Mouse (Mus musculus): ENCODE measurements around the gene Zfp143. TPM values are rescaled to one million over a fixed set of nuclear protein-coding genes. Genes with fewer than 3 reads are reported as not detected.
"Not testable (repeated sequence)": the region's sequence is repeated elsewhere in the genome, so short reads cannot be mapped to it uniquely, and the experiment has no call there.

Zfp143 gene
- polyA plus RNA-seq, 1 experiment from 2014 or later: 22.3 TPM

DNA sequence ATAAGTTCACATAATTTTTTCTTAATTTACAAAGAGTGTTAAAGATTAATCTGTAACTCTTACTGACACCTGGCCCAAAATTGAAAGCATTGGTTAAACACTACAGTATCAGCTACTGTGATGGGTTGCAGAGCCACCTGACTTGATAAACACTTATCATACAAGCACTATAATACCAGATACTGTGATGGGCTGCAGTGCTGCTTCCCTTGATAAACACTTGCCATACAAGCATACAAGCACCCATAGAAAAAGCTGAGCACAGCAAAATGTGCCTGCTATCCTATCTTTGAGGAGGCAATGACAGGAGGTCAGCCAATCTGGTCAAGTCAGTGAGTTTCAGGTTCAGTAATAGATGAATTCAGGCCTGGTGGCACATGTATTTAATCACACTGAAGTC lies 24.2 kb downstream of the Zfp143 start:
- H3K27me3 ChIP-seq (ENCODE audit: insufficient read depth, low read length): no peaks in the 10 kb centered on the region
- H3K4me3 ChIP-seq (ENCODE audit: low read length): no peak overlapping the region
- no peaks in the 10 kb centered on the region for H3K9me3 ChIP-seq (ENCODE audit: low read length)
- no peak overlapping the region for H3K9ac ChIP-seq (replicated peaks; ENCODE audit: low read length)
- ATAC-seq (ENCODE audit: low FRiP score, low TSS enrichment): no peak
- peaks cover 60% of the 10 kb centered on the region for H3K36me3 ChIP-seq (ENCODE audit: insufficient read depth, low read length)
- no peak overlapping the region for H3K4me2 ChIP-seq (replicated peaks; ENCODE audit: low read depth, low read length)
- H3K27ac ChIP-seq (ENCODE audit: low read length): no peak overlapping the region
- 0 out of 2 replicates have a peak, but pooled peaks cover 3% of the 10 kb centered on the region for H3K4me1 ChIP-seq (ENCODE audit: insufficient read depth, low read length)

DNA sequence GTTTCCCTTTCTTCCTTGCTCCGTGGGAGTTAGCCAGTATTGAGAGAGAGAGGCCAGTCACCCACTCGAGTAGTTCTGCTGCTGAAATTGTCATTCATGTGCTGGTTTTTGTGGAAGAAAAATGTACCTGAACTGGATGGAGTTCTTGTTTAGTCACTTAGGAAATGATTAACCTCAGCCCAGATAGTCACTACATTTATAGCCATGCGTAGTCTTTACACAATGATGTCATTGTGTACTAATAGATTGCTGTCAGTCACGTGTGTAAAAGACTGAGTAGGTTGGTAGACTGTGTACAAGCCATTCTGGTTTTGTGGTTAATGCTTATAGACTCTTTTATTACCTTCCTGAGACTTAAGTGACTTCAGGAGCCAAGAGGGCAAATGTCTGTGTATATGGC lies 26.9 kb downstream of the Zfp143 start:
- Histone ChIP-seq H3K4me1 (ENCODE audit: insufficient read depth, low read length) (0 out of 2 replicates have a peak, but pooled peaks cover 3% of the 10 kb centered on the region), H3K27ac (ENCODE audit: low read length) (peak overlapping the region; percentile 73), H3K9me3 (ENCODE audit: low read length) (no peaks in the 10 kb centered on the region), H3K36me3 (ENCODE audit: insufficient read depth, low read length) (peaks cover 66% of the 10 kb centered on the region), H3K4me3 (ENCODE audit: low read length) (no peak overlapping the region), H3K9ac (replicated peaks; ENCODE audit: low read length) (no peak overlapping the region), H3K4me2 (replicated peaks; ENCODE audit: low read depth, low read length) (no peak overlapping the region), H3K27me3 (ENCODE audit: insufficient read depth, low read length) (no peaks in the 10 kb centered on the region)
- 66% methylated on average over 4 of the region's 4 CpGs for WGBS
- ATAC-seq (ENCODE audit: low FRiP score, low TSS enrichment): peak; percentile 67; the same call in 1 of the 2 replicates

DNA sequence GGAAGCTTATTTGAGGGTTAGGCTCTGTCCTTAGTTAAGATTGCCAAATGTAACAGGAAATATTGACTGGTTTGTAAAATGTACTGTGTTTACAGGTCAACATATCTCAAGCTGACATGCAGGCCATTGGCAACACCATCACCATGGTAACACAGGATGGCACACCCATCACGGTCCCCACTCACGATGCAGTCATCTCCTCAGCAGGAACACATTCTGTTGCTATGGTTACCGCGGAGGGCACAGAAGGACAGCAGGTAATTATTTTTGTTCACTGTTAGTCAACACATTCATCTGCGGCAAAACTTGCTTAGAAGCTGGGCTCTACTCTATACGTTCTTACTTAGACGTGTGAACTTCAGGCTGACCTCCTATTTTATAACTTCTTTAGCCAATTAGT lies 30.7 kb downstream of the Zfp143 start:
- WGBS: 80% methylated on average over 7 of the region's 7 CpGs
- Histone ChIP-seq H3K27me3 (ENCODE audit: insufficient read depth, low read length) (no peaks in the 10 kb centered on the region), H3K27ac (ENCODE audit: low read length) (no peak overlapping the region), H3K9ac (replicated peaks; ENCODE audit: low read length) (no peak overlapping the region), H3K4me2 (replicated peaks; ENCODE audit: low read depth, low read length) (no peak overlapping the region), H3K4me1 (ENCODE audit: insufficient read depth, low read length) (0 out of 2 replicates have a peak, but pooled peaks cover 3% of the 10 kb centered on the region), H3K4me3 (ENCODE audit: low read length) (no peak overlapping the region), H3K36me3 (ENCODE audit: insufficient read depth, low read length) (peaks cover 56% of the 10 kb centered on the region), H3K9me3 (ENCODE audit: low read length) (no peaks in the 10 kb centered on the region)
- no peak for ATAC-seq (ENCODE audit: low FRiP score, low TSS enrichment)

DNA sequence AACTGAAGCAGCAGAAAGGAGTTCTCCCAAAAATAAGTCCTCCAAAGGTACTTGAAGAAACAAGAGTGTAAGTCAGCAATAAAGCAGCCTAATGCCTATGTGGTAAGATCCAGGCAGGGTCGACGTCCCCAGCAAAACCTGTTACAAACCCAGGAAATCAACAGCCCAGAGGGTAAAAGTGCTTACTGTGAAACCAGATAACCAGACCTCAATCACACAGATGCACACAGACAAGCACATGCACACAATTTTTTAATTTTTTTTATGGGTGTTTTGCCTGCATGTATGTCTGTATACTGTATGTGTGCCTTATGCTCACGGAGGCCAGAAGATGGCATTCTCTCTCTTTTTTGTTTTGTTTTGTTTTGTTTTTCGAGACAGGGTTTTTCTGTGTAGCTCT lies 35.3 kb downstream of the Zfp143 start:
- Histone ChIP-seq H3K4me1 (ENCODE audit: insufficient read depth, low read length) (peaks cover 10% of the 10 kb centered on the region), H3K27ac (ENCODE audit: low read length) (no peak overlapping the region), H3K9ac (replicated peaks; ENCODE audit: low read length) (no peak overlapping the region), H3K4me3 (ENCODE audit: low read length) (no peak overlapping the region), H3K9me3 (ENCODE audit: low read length) (no peaks in the 10 kb centered on the region), H3K4me2 (replicated peaks; ENCODE audit: low read depth, low read length) (no peak overlapping the region), H3K27me3 (ENCODE audit: insufficient read depth, low read length) (no peaks in the 10 kb centered on the region), H3K36me3 (ENCODE audit: insufficient read depth, low read length) (peaks cover 32% of the 10 kb centered on the region)
- WGBS: 76% methylated on average over 4 of the region's 4 CpGs
- ATAC-seq (ENCODE audit: low FRiP score, low TSS enrichment): no peak

DNA sequence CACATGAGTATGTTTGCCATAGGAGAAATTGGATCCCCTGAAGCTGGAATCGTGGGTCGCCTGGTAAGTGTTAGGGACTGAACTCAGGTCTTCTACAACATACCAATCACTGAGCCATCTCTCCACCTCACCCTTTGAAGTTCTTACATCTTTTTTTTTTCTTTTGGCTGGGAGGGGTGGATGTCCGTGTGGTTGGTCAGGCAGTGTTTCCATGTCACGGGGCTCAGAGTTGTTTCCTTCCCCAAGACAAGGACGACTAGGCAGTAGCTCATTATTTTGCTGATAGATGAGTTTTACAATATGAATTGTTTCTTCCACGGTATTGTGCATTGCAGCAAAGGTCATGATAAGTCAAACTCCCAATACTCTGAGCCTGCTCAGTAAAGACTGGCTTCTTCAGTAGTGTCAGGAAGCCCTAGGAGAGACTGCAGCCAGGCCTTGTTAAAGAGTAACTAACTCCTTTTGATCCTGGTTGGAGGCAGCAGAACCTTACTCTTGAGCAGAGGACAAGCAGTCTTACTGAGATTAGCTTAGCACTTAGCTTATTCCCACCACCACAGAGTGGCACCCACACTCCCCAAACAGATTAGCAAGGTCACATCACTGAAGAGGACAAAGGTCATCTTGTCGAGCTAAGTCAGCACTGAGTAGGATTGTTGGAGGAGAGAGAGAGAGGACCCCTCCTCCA lies 36.2 kb downstream of the Zfp143 start:
- Histone ChIP-seq H3K4me3 (ENCODE audit: low read length) (no peak overlapping the region), H3K36me3 (ENCODE audit: insufficient read depth, low read length) (peaks cover 23% of the 10 kb centered on the region), H3K9ac (replicated peaks; ENCODE audit: low read length) (no peak overlapping the region), H3K4me2 (replicated peaks; ENCODE audit: low read depth, low read length) (no peak overlapping the region), H3K4me1 (ENCODE audit: insufficient read depth, low read length) (peaks cover 10% of the 10 kb centered on the region), H3K9me3 (ENCODE audit: low read length) (no peaks in the 10 kb centered on the region), H3K27me3 (ENCODE audit: insufficient read depth, low read length) (no peaks in the 10 kb centered on the region), H3K27ac (ENCODE audit: low read length) (peak overlapping the region; percentile 69)
- WGBS: 36% methylated on average over 7 of the region's 7 CpGs
- peak; percentile 86 for ATAC-seq (ENCODE audit: low FRiP score, low TSS enrichment)

DNA sequence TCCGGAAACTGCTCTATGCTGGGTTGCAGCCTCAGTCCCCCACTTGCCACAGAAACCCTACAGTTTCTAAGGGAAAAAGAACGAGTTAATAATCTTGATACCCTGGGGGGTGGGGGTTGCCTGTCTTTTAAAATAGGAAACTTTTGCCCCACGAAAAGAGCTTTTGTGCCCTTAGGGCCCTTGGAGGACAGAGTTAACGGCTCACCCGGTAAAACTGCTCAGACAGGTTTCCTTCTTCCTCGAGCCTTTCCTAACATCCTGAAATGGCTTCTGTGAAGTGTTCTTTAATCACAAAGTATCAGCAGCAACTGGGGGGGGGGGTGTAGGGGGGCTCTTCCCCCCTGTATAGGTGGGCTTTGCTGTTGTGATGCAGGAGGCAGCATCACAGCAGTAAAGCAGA lies 39.8 kb downstream of the Zfp143 start:
- ATAC-seq (ENCODE audit: low FRiP score, low TSS enrichment): no peak

DNA sequence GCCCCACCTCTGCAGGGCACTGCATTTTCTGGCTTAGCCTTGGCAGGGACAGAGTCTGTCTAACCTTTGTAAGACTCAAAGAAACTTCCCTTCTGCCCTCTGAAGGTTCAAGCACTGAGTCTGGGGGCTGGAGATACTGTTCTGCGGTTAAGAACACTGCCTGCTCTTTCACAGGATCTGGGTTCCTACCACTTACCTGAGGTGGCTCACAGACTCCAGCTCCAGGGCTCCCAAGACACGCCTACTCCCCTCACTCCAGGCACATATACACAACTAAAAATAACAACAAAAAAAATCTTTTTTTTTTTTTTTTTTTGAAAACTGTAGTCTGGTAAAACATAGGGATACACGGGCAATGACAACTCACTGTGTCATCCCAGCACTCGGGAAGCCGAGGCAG lies 40.2 kb downstream of the Zfp143 start:
- H3K4me2 ChIP-seq (replicated peaks; ENCODE audit: low read depth, low read length): no peak overlapping the region
- no peaks in the 10 kb centered on the region for H3K27me3 ChIP-seq (ENCODE audit: insufficient read depth, low read length)
- 71% methylated on average over 5 of the region's 5 CpGs for WGBS
- ATAC-seq (ENCODE audit: low FRiP score, low TSS enrichment): no peak
- no peaks in the 10 kb centered on the region for H3K9me3 ChIP-seq (ENCODE audit: low read length)
- no peak overlapping the region for H3K4me3 ChIP-seq (ENCODE audit: low read length)
- 0 out of 2 replicates have a peak, but pooled peaks cover under 1% of the 10 kb centered on the region for H3K36me3 ChIP-seq (ENCODE audit: insufficient read depth, low read length)
- H3K27ac ChIP-seq (ENCODE audit: low read length): peak overlapping the region; percentile 60
- H3K9ac ChIP-seq (replicated peaks; ENCODE audit: low read length): no peak overlapping the region
- peaks cover 10% of the 10 kb centered on the region for H3K4me1 ChIP-seq (ENCODE audit: insufficient read depth, low read length)

More for the DNA sequence above, 39.8 kb downstream of the Zfp143 start:
- Histone ChIP-seq H3K27ac (ENCODE audit: low read length) (peak overlapping the region; percentile 60), H3K27me3 (ENCODE audit: insufficient read depth, low read length) (no peaks in the 10 kb centered on the region), H3K4me1 (ENCODE audit: insufficient read depth, low read length) (peaks cover 10% of the 10 kb centered on the region), H3K9me3 (ENCODE audit: low read length) (no peaks in the 10 kb centered on the region), H3K4me3 (ENCODE audit: low read length) (no peak overlapping the region), H3K9ac (replicated peaks; ENCODE audit: low read length) (no peak overlapping the region), H3K36me3 (ENCODE audit: insufficient read depth, low read length) (peaks cover 5% of the 10 kb centered on the region; the same call in 1 of the 2 replicates), H3K4me2 (replicated peaks; ENCODE audit: low read depth, low read length) (no peak overlapping the region; the same call in 1 of the 2 replicates)
- 50% methylated on average over 6 of the region's 6 CpGs for WGBS

DNA sequence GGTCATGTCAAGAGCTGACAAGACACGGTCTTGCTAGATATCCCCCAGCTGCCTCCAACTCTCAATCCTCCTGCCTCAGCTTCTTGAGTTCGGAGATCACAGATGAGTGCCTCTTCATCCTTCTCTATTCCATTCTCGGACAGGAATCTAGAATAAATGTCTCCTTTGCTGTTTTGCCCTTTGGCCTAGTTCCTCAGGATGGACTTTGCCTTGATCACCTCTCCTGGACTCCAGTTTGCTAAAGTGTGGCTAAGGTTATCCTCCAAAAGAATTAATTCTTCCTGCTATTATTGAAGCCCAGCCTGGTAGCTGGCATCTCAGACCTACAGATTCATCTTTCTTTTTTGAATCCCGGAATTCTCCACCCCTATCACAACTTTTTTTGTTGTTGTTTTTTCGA lies 44.0 kb downstream of the Zfp143 start:
- H3K4me2 ChIP-seq (replicated peaks; ENCODE audit: low read depth, low read length): no peak overlapping the region
- no peak overlapping the region for H3K4me3 ChIP-seq (ENCODE audit: low read length)
- no peak for ATAC-seq (ENCODE audit: low FRiP score, low TSS enrichment)
- H3K9ac ChIP-seq (replicated peaks; ENCODE audit: low read length): no peak overlapping the region
- H3K27me3 ChIP-seq (ENCODE audit: insufficient read depth, low read length): no peaks in the 10 kb centered on the region
- H3K4me1 ChIP-seq (ENCODE audit: insufficient read depth, low read length): peaks cover 14% of the 10 kb centered on the region
- H3K9me3 ChIP-seq (ENCODE audit: low read length): no peaks in the 10 kb centered on the region
- 83% methylated on average over 5 of the region's 5 CpGs for WGBS
- H3K27ac ChIP-seq (ENCODE audit: low read length): no peak overlapping the region
- H3K36me3 ChIP-seq (ENCODE audit: insufficient read depth, low read length): no peaks in the 10 kb centered on the region

DNA sequence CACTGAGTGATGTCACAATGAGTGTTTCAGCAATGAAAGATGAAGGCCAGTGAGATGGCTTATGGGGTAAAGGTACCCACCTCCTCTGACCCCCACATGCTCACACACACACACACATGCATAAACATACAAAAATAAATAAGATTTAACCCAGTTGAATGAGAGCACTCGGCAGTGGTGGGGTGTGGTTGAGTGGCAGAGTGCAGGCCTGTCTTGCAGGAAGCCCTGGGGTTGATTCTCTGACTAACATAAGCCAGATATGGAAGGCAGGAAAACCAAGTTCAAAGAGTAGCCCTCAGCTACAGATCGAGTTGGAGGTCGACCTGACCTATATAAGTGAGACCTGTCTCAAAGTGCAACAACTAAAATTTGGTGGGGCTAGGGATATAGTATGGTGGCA lies 45.6 kb downstream of the Zfp143 start:
- Histone ChIP-seq H3K9ac (replicated peaks; ENCODE audit: low read length) (no peak overlapping the region), H3K27me3 (ENCODE audit: insufficient read depth, low read length) (no peaks in the 10 kb centered on the region), H3K9me3 (ENCODE audit: low read length) (no peaks in the 10 kb centered on the region), H3K36me3 (ENCODE audit: insufficient read depth, low read length) (no peaks in the 10 kb centered on the region), H3K27ac (ENCODE audit: low read length) (no peak overlapping the region), H3K4me1 (ENCODE audit: insufficient read depth, low read length) (peaks cover 14% of the 10 kb centered on the region), H3K4me3 (ENCODE audit: low read length) (no peak overlapping the region), H3K4me2 (replicated peaks; ENCODE audit: low read depth, low read length) (no peak overlapping the region)
- ATAC-seq (ENCODE audit: low FRiP score, low TSS enrichment): no peak
- 70% methylated on average over 3 of the region's 3 CpGs for WGBS

DNA sequence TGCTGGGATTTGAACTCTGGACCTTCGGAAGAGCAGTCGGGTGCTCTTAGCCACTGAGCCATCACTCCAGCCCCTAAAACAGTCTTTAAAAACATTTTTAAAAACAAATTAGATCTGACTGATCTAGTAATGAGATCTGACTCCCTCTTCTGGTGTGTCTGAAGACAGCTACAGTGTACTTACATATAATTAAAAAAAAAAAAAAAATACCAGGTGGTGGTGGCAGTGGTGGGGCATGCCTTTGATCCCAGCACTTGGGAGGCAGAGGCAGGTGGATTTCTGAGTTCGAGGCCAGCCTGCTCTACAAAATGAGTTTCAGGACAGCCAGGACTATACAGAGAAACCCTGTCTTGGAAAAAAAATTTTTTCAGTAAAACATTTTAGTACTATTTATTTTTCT lies 47.5 kb downstream of the Zfp143 start:
- not testable (repeated sequence) for H3K9me3 ChIP-seq (ENCODE audit: low read length); H3K36me3 ChIP-seq (ENCODE audit: insufficient read depth, low read length); H3K4me2 ChIP-seq (replicated peaks; ENCODE audit: low read depth, low read length); H3K27me3 ChIP-seq (ENCODE audit: insufficient read depth, low read length); ATAC-seq (ENCODE audit: low FRiP score, low TSS enrichment); H3K4me3 ChIP-seq (ENCODE audit: low read length); H3K27ac ChIP-seq (ENCODE audit: low read length)
- Histone ChIP-seq H3K4me1 (ENCODE audit: insufficient read depth, low read length) (peaks cover 14% of the 10 kb centered on the region), H3K9ac (replicated peaks; ENCODE audit: low read length) (peak overlapping the region; percentile 63; the same call in 1 of the 2 replicates)
- 87% methylated on average over 3 of the region's 3 CpGs for WGBS
